Mouse (Mus musculus) cerebellum, adult 11 months (tissue): ENCODE measurements at regions not wholly inside any gene's neighbourhood (a gene's known extent, or its start where the extent isn't known, plus 50 kb on each side); places are given as distances from the start of the nearest gene placed in this dataset.

Source experiments
- DNase-seq: peaks from one replicate; pipeline ENCODE4 v3.0.0; 2022

DNA sequence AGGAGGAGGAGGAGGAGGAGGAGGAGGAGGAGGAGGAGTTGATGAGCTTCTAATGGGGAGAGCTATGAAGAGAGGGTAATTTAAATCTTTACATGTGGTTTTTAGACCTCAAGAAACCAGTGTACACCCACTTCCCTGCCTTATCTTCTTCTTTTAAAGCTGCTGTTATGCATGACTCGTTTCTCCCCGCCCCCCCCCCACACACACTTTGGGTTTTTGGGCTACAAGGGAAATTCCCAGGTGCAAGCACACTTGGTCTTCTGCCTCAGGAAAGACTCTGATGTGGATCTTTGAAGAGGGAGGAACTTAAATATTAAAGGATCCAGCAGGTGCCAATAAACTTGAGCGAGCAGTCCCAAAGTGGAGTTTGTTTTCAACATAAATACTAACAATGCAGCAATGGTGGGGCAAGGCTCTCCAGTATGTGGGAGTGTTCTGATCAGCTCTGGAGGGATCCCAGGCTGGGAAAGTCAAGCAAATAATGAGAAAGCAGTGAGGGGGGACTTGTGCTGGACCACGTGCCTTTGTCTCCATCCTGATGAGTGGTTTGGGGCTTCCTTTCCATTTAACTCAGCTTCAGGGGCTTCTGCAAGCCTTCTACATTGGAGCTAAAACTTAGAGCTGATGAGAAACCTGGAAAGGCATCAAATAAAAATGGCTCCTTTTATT, 296.0 kb downstream of the Pten start:
- no peak for DNase-seq

DNA sequence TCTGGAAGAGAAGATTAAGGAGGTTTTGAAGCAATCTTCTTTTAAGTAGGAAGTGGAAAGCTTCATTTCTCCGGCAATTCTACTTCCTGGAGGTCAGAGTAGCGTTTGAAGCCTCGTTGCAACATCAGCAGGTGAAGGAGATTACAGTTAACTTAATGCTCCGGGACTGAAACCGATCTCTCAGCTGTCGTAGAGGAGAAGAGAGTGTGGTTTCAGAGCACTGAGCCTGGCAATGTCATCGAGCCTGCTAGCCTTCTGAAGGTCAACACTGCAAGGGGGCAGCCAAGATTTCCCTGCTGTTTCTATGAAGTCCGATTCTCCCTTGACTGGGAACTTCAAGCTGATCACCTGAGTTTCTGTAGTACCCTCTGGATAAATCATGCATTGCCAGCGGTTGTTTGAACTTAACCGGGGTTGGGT, 299.1 kb downstream of the Pten start:
- no peak for DNase-seq

DNA sequence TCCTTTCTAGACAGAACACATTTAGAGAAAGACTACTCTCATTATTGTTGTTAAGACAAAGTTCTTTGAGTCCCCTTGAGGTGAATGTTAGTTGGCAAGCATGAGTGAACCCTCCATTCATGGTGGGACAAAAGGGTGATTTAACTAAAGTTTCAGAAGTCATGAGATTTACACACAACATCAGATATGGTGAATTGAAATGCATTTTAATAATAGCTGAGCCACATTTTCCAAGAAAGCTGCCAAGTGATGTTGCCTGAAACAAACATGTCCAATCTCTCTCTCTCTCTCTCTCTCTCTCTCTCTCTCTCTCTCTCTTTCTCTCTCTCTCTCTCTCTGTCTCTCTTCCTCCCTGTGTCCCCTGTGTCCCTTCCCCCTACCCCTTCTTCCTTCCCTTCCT, 303.7 kb downstream of the Pten start:
- no peak for DNase-seq

DNA sequence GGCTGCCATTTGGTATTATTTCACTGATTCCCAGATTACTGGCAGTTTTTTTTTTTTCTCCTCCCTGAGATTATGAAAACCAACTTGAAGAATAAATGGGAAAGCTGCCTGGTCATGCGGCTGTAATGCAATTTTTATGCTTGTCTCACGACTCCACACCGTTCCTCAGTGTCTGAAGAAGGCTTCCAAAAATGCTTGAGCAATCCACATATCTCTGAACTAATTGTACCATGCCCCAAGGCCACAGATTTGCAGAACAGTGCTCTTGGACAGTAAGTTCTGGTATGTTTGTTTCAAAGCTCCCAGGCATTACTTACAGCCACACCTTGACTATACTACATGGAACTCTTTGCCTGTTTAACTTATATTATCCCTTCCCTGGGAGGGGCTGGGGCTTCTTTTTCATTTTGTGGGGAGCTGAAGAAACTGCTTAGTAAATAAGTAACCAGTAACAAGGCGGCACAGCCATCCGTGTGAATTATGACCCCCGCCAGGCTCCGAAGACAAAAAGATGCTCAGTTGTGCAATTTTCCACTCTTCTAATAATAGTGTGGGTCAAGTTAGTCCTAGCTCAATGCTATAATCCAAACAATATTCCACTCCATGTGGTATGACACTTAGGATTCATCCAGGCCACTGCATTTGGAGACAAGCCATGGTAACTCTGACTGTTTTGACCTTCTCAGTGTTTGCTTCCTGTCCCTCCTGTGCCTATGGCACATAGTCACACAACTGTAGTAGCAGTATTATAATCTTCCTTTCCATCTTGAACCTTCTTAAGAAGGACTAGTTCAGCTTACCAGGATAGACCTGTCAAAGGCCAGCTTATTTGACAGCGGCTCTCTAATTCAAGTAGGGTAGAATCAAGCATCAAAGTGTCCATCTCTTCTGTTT, 305.1 kb downstream of the Pten start:
- no peak for DNase-seq

DNA sequence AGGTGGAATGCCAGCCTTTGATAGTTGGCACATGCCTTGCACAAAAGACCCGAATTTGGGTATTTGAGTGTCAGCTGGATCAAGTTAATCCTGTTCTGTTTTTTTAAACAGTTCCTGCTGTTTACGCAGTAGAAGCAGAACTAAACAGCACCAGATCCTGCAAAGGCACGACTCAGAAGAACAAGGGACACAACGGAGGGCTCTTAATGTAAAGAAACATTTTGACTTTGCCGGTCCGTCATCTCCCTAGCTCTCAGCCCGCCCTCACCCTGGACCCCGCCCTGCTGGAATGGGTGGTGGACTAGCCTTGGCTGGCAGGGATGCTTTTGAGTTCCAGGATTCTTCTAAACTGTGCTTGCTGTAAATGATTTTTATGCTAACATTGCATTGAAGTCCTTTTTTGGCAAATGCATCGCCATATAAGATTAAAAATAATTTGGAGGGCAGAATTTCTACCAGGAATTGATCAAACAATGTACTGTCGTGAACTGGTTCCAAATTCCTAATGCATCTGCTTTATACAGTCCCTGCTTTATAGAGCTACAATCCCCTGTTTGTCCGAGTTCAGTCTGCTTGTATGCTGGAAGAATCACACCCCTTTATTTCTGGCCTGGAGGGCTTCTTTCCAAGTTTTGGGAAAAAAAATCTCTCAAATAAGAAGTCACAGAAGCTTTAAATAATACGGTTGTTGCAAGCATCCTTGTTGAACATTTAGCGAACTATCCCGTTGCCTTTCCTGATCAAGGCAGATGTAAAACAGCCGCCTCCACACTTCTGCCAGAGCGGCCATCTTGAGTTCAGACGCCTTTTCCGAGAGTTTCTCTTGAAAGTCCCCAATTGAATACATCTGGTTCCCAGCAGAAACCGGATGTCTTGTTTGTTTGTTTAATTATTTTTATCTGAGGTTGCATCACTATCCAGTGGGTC, 308.2 kb downstream of the Pten start:
- no peak for DNase-seq

DNA sequence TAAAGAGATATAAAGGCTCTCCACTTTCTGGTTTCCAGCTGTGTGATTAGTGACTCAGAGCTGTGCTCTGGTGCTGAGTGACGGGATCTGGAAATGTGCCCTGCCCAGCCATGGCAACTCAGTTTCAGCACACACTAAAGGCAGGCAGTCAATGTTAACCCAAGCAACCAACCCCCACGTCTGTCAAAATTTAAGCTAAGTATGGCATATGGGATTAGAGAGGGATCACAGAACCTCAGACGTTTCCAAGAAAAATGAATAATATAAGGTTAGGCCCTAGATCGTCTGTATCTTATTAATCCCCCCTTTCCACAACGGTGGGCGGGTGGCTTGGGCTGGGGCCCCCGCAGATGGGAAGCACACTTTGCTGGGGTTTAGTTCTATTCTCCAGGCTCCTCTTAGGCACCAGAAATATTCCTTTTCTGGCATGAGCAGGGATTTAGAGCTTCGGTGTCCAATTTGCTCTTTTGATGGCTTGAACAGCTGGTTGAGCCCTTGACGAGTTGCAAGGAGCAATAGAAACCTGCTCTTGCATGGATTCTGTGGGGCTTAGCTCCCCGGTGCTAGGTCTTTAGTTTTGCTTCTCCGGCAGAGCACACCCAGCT, 311.2 kb downstream of the Pten start:
- no peak for DNase-seq

DNA sequence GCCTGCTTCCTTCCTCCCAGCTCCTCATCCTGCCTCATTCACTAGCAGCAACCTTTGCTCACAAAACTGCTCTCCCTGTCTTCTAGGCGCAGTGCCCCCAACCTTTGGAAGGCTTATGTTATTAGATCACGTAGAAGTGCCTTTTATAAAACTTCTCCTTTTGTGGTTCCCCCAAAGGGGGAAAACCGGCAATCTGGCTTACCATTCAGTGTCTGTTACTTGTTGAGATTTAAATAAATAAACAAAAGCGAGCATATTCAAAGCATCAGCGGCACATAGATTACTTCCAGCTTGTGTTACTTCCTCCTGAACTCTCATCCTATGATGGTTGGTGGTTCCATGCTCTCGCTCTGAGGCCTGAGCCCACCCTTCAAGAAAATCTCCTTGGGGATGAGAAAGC, 312.5 kb downstream of the Pten start:
- no peak for DNase-seq

DNA sequence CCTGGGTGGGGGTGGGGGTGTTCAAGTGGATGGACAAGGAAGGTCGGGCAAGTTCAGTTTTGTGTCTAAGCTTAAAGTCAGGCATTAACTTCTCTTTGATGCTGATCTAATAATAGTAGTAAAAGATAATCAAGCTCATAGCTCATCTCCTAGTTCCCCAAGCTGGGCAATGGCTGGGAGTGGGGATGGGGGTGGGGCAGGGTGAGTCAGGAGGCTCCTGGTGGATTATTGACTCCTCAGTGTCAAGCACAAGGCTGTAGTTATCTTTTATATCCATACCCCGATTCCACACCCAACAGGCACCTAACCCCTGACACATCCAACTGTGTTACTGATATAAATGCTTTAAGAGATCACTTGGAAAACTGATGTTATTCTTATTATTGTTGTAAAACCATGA, 315.0 kb downstream of the Pten start:
- DNase-seq, result no peak

DNA sequence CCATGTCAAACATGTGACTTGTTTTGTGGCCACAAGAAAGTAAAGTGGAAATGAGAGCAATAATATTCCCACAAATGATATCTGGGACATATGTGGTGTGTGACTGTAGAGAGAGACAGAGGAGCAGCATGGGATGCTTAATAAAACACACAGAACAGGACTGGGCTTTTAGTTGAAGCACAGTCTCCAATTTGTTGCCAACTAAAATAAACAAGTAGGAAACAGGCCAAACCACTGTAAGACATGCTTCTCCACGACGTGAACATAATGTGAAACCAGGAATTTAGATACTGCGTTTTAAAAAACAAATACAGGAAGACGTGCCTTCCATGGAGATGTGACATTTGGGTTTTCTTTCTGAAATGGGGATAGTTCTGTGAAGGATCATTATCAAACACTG, 317.2 kb downstream of the Rnls start:
- DNase-seq, result no peak

DNA sequence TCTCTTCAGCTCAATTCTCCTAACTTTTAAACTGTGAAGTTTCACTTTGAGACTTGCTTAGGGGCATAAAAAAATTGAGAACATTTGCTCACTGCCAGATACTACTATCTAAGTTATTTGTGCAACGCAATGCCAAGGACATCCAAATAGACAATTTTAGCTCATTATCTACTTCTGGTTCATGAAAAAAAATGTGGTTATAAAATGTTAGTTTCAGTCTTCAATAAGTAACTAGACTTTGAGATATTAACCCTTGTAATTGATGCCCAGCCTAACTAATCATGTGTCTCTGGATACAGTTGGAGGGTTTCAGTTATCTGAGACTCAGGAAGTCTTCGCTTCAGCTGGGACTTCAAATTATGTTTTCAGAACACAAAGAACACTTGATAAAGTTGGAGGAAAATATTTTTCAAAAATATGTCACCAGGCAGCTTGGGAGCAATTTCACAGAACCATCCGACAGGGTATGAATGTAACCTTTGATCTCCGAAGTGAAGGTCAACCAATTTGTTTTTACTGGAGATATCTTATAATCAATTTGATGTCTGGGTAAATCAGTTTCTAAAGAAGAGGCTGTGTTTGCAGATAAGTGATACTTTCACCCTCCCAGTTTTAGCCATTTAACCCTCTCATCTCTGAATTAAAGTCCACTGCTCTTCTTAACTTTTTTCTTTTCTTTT, 313.3 kb downstream of the Rnls start:
- DNase-seq, result no peak

DNA sequence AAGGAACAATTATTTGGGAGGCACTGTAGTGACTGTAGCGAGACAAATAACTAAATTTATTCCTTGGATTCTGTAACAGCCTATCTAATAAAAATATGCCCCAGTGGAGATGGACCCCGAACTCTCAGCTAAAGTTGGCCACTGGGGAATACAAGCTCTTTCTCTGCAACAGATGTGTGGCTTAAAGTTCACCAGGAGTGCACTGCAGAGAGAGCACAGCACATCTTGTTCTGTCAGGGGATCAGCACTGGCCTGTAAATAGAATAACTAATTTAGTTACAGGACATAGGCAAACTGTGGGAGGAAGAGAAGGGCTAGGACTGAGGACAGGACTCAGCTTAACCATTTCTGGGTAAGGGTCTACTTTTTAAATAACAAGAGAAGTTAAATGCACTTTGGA, 312.1 kb downstream of the Rnls start:
- DNase-seq, result no peak

DNA sequence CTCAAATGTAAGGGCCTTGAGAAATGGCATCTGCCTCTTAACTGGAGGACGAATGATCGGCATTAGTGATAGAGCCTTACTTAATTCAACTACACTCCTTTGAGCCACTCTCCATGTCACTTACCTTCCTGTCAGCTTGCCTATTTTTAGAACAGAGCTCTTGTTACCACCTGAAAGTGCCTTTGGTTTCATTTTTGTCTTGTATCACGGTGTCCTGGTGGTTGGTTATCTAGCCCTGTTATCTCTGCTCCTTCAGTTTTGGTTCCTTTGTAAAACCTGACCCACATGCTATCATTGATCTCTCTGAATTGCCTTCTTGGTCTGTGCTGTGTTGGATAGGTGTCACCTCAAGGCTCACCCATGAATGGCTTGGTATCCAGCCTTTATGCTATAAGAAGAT, 310.6 kb downstream of the Rnls start:
- DNase-seq, result no peak

DNA sequence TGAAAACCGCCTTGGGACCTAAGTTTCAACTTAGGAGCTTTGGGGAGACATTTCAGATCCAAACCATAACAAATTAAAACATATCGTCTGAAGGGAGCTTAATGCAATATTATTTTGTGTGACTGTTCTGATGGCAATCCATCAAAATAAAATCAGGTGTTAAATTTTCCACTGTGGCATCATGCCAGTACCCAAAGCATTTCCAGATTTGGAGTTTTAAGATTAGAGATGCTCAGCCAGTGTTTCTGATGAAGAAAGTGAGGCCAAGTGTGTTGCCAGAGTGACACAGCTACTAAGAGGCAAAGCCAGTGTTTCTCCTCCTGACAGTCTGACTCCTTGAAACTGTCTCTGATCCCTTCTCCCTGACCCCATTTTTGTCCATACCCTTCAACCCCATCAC, 308.7 kb downstream of the Rnls start:
- no peak for DNase-seq

DNA sequence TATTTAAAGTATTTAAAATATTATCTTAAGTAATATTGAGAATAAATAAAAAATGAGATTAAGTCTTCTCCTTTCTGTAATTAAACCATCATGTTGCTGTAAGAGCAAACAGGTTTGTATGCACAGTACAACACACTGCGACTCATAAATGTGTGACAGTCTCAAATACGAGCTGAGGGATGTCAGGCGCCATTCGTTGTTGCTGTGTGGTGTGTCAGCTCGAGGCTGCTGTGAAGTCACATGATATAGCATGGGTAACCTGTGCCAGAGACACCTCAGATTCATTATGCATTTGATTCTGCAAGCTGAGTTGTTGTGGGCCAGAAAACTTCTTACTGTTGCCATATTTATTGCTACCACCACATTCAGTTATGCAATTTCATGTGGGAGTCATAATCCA, 307.4 kb downstream of the Rnls start:
- no peak for DNase-seq
